Mouse (Mus musculus) bone marrow macrophage, adult 2 months (primary cell): ENCODE results near the gene Zswim9.

Experiments used
- CTCF ChIP-seq: IDR thresholded peaks from 2 replicates; pipeline ENCODE4 v1.5.1; 2012; ENCODE audit warnings: low read depth, mild to moderate bottlenecking, low read length, moderate library complexity
- POLR2A ChIP-seq: IDR thresholded peaks from 2 replicates; pipeline ENCODE4 v1.6.1; 2012; ENCODE audit warnings: mild to moderate bottlenecking, low read depth, low read length, borderline replicate concordance

DNA sequence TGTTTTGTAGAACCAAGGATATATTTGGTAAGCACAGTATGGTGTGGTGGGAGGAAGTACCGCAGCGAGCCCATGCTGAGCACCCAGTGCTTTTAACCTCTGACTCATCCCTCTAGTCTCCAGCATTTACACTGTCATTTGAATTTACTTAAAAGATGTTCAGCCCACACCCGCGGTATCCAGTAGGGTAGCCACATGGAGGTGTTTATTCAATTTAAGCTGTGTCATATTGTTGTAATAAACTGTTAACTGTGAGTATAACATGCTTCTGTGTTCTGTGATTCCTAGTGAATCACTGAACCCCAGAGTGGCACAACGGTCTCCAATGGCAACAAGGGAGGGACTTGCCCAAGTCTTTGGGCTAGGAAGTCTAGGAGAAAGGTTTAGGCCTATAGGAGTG, 14.7 kb downstream of the Zswim9 start:
- TF ChIP-seq CTCF, result no peak
- no peak for TF ChIP-seq POLR2A
